Mouse (Mus musculus) neural tube, embryonic 11.5 days (tissue): ENCODE measurements around the gene Pik3ip1. TPM values are rescaled to one million over a fixed set of nuclear protein-coding genes. Genes with fewer than 3 reads are reported as not detected.

Experiments
- ATAC-seq: fragments of 200-750 bp; cut with Nextera tagmentation; 2 replicates; pipeline ENCODE4 v1.8.0; 2017; ENCODE audit warnings: moderate number of reproducible peaks, mild to moderate bottlenecking, moderate TSS enrichment, moderate library complexity; ENCODE audit not compliant: insufficient read depth, low FRiP score, low TSS enrichment
- DNase-seq: peaks from one replicate; pipeline ENCODE4 v3.0.0-alpha.2; 2015; ENCODE audit warnings: low spot score
- H3K27ac ChIP-seq: fragments of 300-500 bp; sonication (generic); 2 replicates; pipeline ENCODE4 v1.5.1; 2014; ENCODE audit warnings: low read depth, mild to moderate bottlenecking, low read length
- H3K27me3 ChIP-seq: fragments of 300-500 bp; sonication (generic); 2 replicates; pipeline ENCODE4 v1.6.1; 2014; ENCODE audit warnings: mild to moderate bottlenecking, low read length, mixed read lengths; ENCODE audit not compliant: control insufficient read depth, insufficient read depth
- H3K36me3 ChIP-seq: fragments of 300-500 bp; sonication (generic); 2 replicates; pipeline ENCODE4 v1.6.1; 2014; ENCODE audit warnings: mild to moderate bottlenecking, low read length, moderate library complexity, mixed read lengths; ENCODE audit not compliant: control insufficient read depth, insufficient read depth
- H3K4me1 ChIP-seq: fragments of 300-500 bp; sonication (generic); 2 replicates; pipeline ENCODE4 v1.6.1; 2014; ENCODE audit warnings: low read length, mixed read lengths; ENCODE audit not compliant: control insufficient read depth, insufficient read depth
- H3K4me2 ChIP-seq: fragments of 300-500 bp; sonication (generic); 2 replicates; pipeline ENCODE4 v1.6.1; 2014; ENCODE audit warnings: low read depth, mild to moderate bottlenecking, moderate library complexity
- H3K4me3 ChIP-seq: fragments of 300-500 bp; sonication (generic); 2 replicates; pipeline ENCODE4 v1.5.1; 2014; ENCODE audit warnings: low read depth, low read length
- H3K9ac ChIP-seq: fragments of 300-500 bp; sonication (generic); 2 replicates; pipeline ENCODE4 v1.6.1; 2014; ENCODE audit warnings: mild to moderate bottlenecking, low read length
- H3K9me3 ChIP-seq: fragments of 300-500 bp; sonication (generic); 2 replicates; pipeline ENCODE4 v1.6.1; 2016; ENCODE audit warnings: low read length; ENCODE audit not compliant: control insufficient read depth
- WGBS: fragments of 180-500 bp; shearing (Covaris S2); extraction: QIAGEN DNeasy Blood & Tissue Kit; methylation state at CpG from one replicate; pipeline ENCODE4 v1.1.7; 2014; 5-methylcytosine and 5-hydroxymethylcytosine counted together
- polyA plus RNA-seq: library from polyadenylated mRNA; unstranded; fragments of >200 nt; fragmentation: Nextera tagmentation; extraction: Ambion mirVana; gene quantifications from 2 replicates; pipeline ENCODE4 v1.2.1, GENCODE M21; 2014

Gene Pik3ip1
- polyA plus RNA-seq, 1 experiment from 2014 or later = 15.7 TPM

DNA sequence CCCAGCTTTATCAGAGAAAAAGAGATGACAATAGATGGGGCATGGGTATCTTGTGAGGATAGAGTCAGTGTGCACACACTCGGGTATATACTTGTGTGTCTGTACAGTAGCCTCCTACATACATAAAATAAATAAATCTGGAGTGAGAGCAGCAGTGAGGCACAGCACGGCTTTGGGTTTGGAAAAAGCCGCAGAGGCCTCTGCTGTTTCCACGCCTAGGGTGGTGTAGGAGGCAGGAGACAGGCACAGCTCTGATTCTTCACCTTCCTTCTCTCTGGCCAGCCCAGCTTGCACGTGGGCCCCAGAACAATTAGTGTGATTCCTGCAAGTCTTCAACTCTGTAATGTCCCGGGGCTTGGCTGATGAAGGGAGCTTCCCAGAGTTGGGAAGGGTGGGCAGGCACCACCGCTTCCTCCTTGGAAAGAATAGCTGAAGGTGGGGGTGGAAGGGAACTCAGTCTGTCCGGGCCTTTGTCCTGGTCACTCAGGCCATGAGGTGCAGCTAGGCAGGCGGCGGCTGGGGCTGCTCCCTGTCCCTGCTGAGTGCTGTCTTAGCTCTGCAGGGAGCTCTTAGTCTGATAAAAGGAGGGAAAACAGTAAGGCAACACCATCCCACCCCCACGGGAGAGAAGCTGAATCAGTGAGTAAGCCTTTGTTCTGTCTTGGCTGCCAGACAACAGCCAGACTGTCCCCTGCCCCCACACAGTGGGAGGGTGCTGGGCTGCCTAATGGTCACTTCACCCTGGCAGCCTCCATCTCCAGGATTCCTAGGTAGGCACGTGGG lies 7.2 kb downstream of the Pik3ip1 start:
- Histone ChIP-seq H3K4me3 (no peak overlapping the region), H3K4me2 (no peak overlapping the region)
- 11% methylated on average over 12 of the region's 12 CpGs for WGBS

DNA sequence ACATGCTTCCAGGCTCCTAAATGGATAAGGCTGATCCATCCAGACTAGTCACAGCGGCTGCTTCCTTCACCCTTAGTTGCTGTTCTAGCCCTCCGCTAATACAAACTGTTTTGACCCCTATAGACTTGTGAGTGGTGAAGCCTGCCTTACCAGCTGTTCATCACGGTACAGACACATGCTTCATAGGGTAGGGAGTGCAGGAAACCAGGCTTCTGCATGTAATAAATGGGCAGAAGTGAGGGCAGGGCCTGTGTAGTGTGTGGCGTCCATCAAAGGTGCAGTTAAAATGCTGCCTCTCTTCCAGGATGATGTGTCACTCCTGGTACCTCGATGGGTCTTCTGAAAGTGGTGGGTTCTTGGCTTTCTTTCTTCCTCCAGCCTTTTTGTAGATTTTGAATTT lies 7.8 kb downstream of the Pik3ip1 start:
- H3K9me3 ChIP-seq = no peaks in the 10 kb centered on the region
- ATAC-seq (peak; percentile 54), DNase-seq (no peak)
- H3K36me3 ChIP-seq = no peaks in the 10 kb centered on the region
- H3K4me2 ChIP-seq = no peak overlapping the region
- peak overlapping the region; percentile 49 for H3K9ac ChIP-seq
- H3K4me1 ChIP-seq = peaks cover 8% of the 10 kb centered on the region
- no peak overlapping the region for H3K4me3 ChIP-seq
- WGBS = 56% methylated on average over 5 of the region's 5 CpGs
- no peaks in the 10 kb centered on the region for H3K27me3 ChIP-seq
- no peak overlapping the region for H3K27ac ChIP-seq

More for the DNA sequence above, 7.2 kb downstream of the Pik3ip1 start:
- no peaks in the 10 kb centered on the region for H3K27me3 ChIP-seq
- peak overlapping the region; percentile 49 for H3K9ac ChIP-seq
- H3K36me3 ChIP-seq = no peaks in the 10 kb centered on the region
- H3K9me3 ChIP-seq = no peaks in the 10 kb centered on the region
- DNase-seq (peak; percentile 69), ATAC-seq (peak; percentile 70)
- H3K4me1 ChIP-seq = peaks cover 8% of the 10 kb centered on the region
- peak overlapping the region; percentile 71 for H3K27ac ChIP-seq

DNA sequence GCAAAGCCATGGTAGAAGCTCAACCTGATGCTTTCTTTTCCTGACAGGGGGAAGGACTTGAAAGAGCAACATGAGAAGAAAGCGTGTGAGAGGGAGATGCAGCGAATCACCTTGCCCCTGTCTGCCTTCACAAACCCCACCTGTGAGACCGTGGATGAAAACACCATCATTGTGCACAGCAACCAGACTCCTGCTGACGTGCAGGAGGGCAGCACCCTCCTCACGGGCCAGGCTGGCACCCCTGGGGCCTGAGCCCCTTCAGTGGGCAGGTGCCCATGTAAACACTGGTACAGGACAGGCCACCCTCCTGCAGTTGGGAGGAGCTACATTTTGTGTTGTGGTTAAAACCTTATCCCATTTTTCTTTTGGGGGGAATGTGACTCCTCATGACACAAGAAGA lies 11.3 kb downstream of the Pik3ip1 start:
- Histone ChIP-seq H3K9ac (no peak overlapping the region), H3K27me3 (no peaks in the 10 kb centered on the region), H3K4me1 (peaks cover 8% of the 10 kb centered on the region), H3K4me3 (no peak overlapping the region), H3K4me2 (no peak overlapping the region), H3K9me3 (no peaks in the 10 kb centered on the region), H3K36me3 (no peaks in the 10 kb centered on the region), H3K27ac (no peak overlapping the region)
- ATAC-seq = no peak
- no peak for DNase-seq
- WGBS = 77% methylated on average over 5 of the region's 5 CpGs

DNA sequence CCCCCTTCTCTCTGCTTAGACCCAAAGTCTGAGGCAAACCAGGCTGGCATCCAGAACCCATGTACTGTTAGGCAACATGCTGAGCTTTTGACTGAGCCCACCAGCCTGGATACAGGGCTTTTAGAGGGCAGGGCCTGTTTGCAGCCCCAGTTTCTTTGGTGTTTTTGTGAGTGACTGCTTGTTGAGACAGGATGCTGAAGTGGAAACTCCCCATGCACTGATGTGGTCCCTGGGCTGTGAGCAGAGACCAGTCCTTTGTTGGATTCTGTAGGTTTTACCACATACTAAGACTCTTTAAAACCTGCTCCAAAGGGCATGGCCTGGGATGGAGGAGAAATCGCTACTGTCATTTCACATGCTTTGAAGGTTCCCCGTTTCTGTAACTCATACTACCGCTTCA lies 14.7 kb downstream of the Pik3ip1 start:
- H3K4me1 ChIP-seq = no peaks in the 10 kb centered on the region
- no peak overlapping the region for H3K4me2 ChIP-seq
- no peaks in the 10 kb centered on the region; the same call in none of the 2 replicates for H3K36me3 ChIP-seq
- WGBS = 85% methylated on average over 3 of the region's 3 CpGs
- ATAC-seq (no peak), DNase-seq (no peak)
- no peak overlapping the region for H3K27ac ChIP-seq
- H3K27me3 ChIP-seq = no peaks in the 10 kb centered on the region
- H3K4me3 ChIP-seq = no peak overlapping the region
- H3K9ac ChIP-seq = no peak overlapping the region
- no peaks in the 10 kb centered on the region for H3K9me3 ChIP-seq

DNA sequence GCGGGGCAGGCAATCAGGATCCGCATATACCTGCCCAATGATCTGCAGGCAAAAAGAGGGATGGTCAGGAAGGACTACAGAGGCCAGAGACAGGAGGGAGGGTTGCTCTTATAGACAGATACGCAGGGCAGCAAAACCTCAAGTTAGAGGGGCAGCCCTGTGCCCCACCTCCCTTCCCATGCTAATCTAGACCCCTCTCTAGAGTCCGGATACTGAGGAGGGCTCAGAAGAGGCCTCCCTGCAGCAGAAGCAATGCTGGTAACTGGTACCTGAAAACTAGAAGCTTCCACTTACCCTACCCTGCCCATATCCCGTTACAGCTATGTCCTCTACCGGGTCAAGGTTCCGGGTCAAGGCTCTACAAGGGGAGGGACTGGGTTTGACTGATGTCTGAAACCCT lies 16.1 kb downstream of the Pik3ip1 start:
- ATAC-seq = no peak
- Histone ChIP-seq H3K4me3 (no peak overlapping the region), H3K27ac (no peak overlapping the region), H3K9ac (no peak overlapping the region), H3K4me1 (no peaks in the 10 kb centered on the region), H3K27me3 (no peaks in the 10 kb centered on the region), H3K36me3 (peaks cover 5% of the 10 kb centered on the region), H3K4me2 (no peak overlapping the region), H3K9me3 (no peaks in the 10 kb centered on the region)
- 91% methylated on average over 7 of the region's 7 CpGs for WGBS
- DNase-seq = no peak

DNA sequence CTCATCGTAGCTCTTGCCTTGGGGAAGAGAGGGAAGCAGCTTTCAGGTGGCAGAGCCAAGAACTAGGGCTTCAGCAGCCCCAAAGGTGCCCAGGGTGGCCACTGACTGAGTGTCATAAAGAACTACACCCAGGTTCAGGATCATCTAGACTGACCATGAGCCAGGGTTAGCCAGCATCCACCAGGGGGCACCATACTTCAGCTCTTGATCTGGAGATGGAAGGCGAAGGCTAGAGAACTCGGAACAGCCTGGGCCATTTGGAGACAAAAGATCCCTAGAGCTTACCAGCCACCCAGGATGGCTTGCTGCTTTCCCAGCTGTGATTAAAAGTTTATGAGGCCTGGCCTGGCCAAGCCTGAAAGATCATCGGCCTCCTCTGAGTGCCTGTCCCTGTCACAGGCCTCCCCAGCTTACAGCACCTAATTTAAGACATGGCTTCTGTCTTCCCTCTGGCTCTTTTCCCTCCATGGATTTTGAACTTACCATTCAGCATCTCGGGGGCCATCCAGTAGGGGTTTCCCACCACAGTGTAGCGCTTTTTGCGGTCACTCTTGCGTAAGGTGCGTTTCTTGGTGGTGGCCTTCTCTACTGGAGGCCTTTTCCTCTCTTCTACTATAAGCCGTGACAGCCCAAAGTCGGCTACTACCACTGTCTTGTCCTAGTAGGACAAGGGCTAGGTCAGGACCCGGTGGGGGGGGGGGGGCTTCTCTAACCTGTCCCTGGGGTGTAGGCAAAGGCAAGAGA lies 17.1 kb downstream of the Pik3ip1 start:
- peak; percentile 86 for DNase-seq
- Histone ChIP-seq H3K36me3 (peaks cover 5% of the 10 kb centered on the region), H3K4me2 (no peak overlapping the region), H3K4me3 (no peak overlapping the region), H3K27ac (no peak overlapping the region), H3K4me1 (no peaks in the 10 kb centered on the region), H3K27me3 (no peaks in the 10 kb centered on the region), H3K9me3 (no peaks in the 10 kb centered on the region), H3K9ac (no peak overlapping the region)
- peak; percentile 72 for ATAC-seq
- 58% methylated on average over 12 of the region's 12 CpGs for WGBS

DNA sequence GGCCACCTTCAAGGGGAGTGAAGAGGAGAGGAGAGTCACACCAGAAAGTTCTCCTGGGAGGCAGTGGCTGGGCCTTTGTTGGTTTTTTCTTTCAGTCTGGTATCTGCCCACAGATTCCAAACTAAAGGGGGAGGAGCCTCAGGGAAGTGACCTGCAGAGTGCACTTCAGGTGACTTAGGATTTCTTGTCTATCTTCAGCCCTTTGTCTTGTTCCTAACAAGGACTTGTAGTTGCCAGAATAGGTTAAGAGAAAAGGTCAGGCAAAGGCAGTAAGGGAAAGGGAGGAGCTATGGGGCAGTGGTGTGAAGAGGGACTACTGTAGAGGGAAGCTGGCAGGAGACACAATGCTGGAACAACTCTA lies 17.6 kb downstream of the Pik3ip1 start:
- H3K36me3 ChIP-seq = peaks cover 6% of the 10 kb centered on the region
- no peak for ATAC-seq
- H3K27ac ChIP-seq = no peak overlapping the region

DNA sequence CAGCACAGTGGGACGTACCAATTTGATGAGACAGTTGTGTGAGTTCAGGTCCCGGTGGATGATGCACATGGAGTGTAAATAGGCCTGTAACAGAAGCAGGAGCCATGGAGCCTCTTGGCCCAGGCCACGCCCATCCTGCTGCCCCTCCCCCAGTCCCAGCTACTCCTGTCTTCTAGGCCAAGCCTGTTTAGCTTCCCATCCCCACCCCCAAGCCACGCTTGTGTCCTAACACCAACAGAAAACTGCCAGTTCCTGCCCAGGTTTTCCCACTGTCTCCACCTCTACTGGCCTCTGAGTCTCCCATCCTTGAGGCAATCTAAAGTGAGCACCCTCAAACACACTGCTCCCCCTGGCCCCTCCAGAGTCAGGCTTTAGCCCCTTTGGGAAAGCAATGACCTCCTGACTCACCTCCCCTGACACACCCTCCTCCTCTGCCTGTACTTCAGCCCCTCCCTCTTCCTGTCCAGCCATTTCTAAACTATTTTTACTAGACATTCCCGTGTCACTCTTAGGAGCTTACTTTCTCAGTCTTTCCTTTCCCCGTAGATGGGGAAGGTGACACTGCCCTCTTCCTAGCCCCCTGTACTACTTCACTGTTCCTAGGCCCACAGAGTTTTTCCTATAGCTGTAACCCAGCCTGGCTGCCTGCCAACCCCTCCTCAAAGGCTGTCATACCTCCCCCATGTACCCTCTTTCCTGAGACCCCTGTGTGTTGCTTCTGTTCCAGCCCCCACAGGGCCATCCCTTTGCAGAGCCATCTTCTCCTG lies 18.6 kb downstream of the Pik3ip1 start:
- peaks cover 7% of the 10 kb centered on the region for H3K36me3 ChIP-seq

More for the DNA sequence above, 17.6 kb downstream of the Pik3ip1 start:
- no peaks in the 10 kb centered on the region for H3K9me3 ChIP-seq
- no peaks in the 10 kb centered on the region for H3K4me1 ChIP-seq
- H3K4me2 ChIP-seq = no peak overlapping the region
- H3K9ac ChIP-seq = no peak overlapping the region
- no peak for DNase-seq
- H3K27me3 ChIP-seq = no peaks in the 10 kb centered on the region
- H3K4me3 ChIP-seq = no peak overlapping the region

More for the DNA sequence above, 18.6 kb downstream of the Pik3ip1 start:
- Histone ChIP-seq H3K27me3 (no peaks in the 10 kb centered on the region), H3K4me3 (no peak overlapping the region), H3K9me3 (no peaks in the 10 kb centered on the region), H3K4me1 (no peaks in the 10 kb centered on the region), H3K27ac (no peak overlapping the region), H3K4me2 (no peak overlapping the region), H3K9ac (no peak overlapping the region)
- ATAC-seq (no peak), DNase-seq (peak; percentile 44)
- WGBS = 36% methylated on average over 6 of the region's 6 CpGs
